Mouse (Mus musculus) CH12.LX (cell line): ENCODE measurements around the gene Gm45837. TPM values are rescaled to one million over a fixed set of nuclear protein-coding genes. Genes with fewer than 3 reads are reported as not detected.

Experiments used
- DNase-seq: peaks from one replicate; pipeline ENCODE4 v3.0.0-alpha.2; 2013; ENCODE audit errors: extremely low read depth
- H3K27ac ChIP-seq: 2 replicates; pipeline ENCODE4 v1.5.1; 2012; ENCODE audit warnings: low read depth, mild to moderate bottlenecking, control low read depth, moderate library complexity; ENCODE audit not compliant: insufficient read depth
- H3K27me3 ChIP-seq: replicated peaks from 2 replicates; pipeline ENCODE3; 2012; ENCODE audit warnings: inconsistent platforms
- H3K36me3 ChIP-seq, 2 experiments: replicated peaks in 1 of 2; 2 replicates each; pipeline versions ENCODE3 to v1.6.1; 2012; ENCODE audit warnings: inconsistent platforms in 1 of 2, low read length in 1 of 2, mild to moderate bottlenecking in 1 of 2, mixed read lengths in 1 of 2, moderate library complexity in 1 of 2; ENCODE audit not compliant: control insufficient read depth in 1 of 2, insufficient read depth in 1 of 2
- H3K4me1 ChIP-seq, 2 experiments: 2 replicates each; pipeline ENCODE4 v1.6.1; 2012; ENCODE audit warnings: inconsistent platforms in 1 of 2, moderate library complexity in 1 of 2; ENCODE audit not compliant: insufficient read depth in 2 of 2, control insufficient read depth in 1 of 2
- H3K4me2 ChIP-seq: 2 replicates; pipeline ENCODE4 v1.6.1; 2012; ENCODE audit warnings: low read depth, mild to moderate bottlenecking, control low read depth; ENCODE audit not compliant: poor library complexity, insufficient read depth, severe bottlenecking
- H3K4me3 ChIP-seq, 3 experiments: fragments of 150-350 bp in 1 of 3; sonication (generic) in 1 of 3; replicated peaks in 1 of 3; 2 replicates each; pipeline versions ENCODE3 to v1.5.1; 2011 to 2012; ENCODE audit warnings: low read depth in 2 of 3, low read length in 2 of 3, mild to moderate bottlenecking in 2 of 3, moderate library complexity in 2 of 3, control low read depth in 1 of 3, improper control_type of control experiment in 1 of 3, inconsistent platforms in 1 of 3, mixed read lengths in 1 of 3; ENCODE audit not compliant: poor library complexity in 1 of 3
- H3K79me2 ChIP-seq: replicated peaks from 2 replicates; pipeline ENCODE4 v1.6.1; 2012; ENCODE audit warnings: mild to moderate bottlenecking, moderate library complexity; ENCODE audit not compliant: control insufficient read depth, poor library complexity, insufficient read depth, severe bottlenecking; ENCODE audit errors: extremely low read depth
- H3K9ac ChIP-seq: 2 replicates; pipeline ENCODE4 v1.6.1; 2012; ENCODE audit warnings: low read depth, mild to moderate bottlenecking, control low read depth, moderate library complexity; ENCODE audit not compliant: insufficient read depth
- H3K9me3 ChIP-seq: replicated peaks from 2 replicates; pipeline ENCODE3; 2012; ENCODE audit warnings: low read length, inconsistent platforms, mixed read lengths
- CHD2 ChIP-seq: IDR thresholded peaks from 2 replicates; pipeline ENCODE4 v1.6.1; 2011; ENCODE audit warnings: low read length, improper control_type of control experiment
- CTCF ChIP-seq, 2 experiments: IDR thresholded peaks in 1 of 2; conservative IDR thresholded peaks in 1 of 2; 2 replicates each; pipeline ENCODE4 v1.5.1; 2011 to 2012; ENCODE audit warnings: low read depth in 2 of 2, low read length in 2 of 2, improper control_type of control experiment in 1 of 2, inconsistent platforms in 1 of 2, mild to moderate bottlenecking in 1 of 2, moderate library complexity in 1 of 2
- ELF1 ChIP-seq: IDR thresholded peaks from 2 replicates; pipeline ENCODE4 v1.6.1; 2014; ENCODE audit warnings: low read depth, mild to moderate bottlenecking, inconsistent platforms, low read length, improper control_type of control experiment
- ETS1 ChIP-seq: conservative IDR thresholded peaks from 2 replicates; pipeline ENCODE4 v1.6.1; 2012; ENCODE audit warnings: low read depth, mild to moderate bottlenecking, inconsistent platforms, low read length, improper control_type of control experiment, moderate library complexity
- HCFC1 ChIP-seq: IDR thresholded peaks from 2 replicates; pipeline ENCODE4 v1.6.1; 2012; ENCODE audit warnings: low read depth, mild to moderate bottlenecking, inconsistent platforms, low read length, improper control_type of control experiment
- MAX ChIP-seq: IDR thresholded peaks from 2 replicates; pipeline ENCODE4 v1.6.1; 2011; ENCODE audit warnings: low read length, improper control_type of control experiment
- MAZ ChIP-seq: IDR thresholded peaks from 2 replicates; pipeline ENCODE4 v1.6.1; 2012; ENCODE audit warnings: low read depth, mild to moderate bottlenecking, inconsistent platforms, low read length, improper control_type of control experiment, moderate library complexity
- MYC ChIP-seq: IDR thresholded peaks from 2 replicates; pipeline ENCODE4 v1.6.1; 2011; ENCODE audit warnings: low read depth, mild to moderate bottlenecking, improper control_type of control experiment, low read length
- NELFE ChIP-seq: IDR thresholded peaks from 2 replicates; pipeline ENCODE4 v1.6.1; 2011; ENCODE audit warnings: low read depth, low read length, improper control_type of control experiment
- PAX5 ChIP-seq: IDR thresholded peaks from 2 replicates; pipeline ENCODE4 v1.6.1; 2012; ENCODE audit warnings: low read length, inconsistent platforms, mixed read lengths
- POLR2AphosphoS2 ChIP-seq: IDR thresholded peaks from 2 replicates; pipeline ENCODE4 v1.6.1; 2011; ENCODE audit warnings: low read depth, low read length, improper control_type of control experiment
- RAD21 ChIP-seq: IDR thresholded peaks from 2 replicates; pipeline ENCODE4 v1.6.1; 2011; ENCODE audit warnings: low read depth, mild to moderate bottlenecking, low read length, improper control_type of control experiment, moderate library complexity
- SMC3 ChIP-seq: IDR thresholded peaks from 2 replicates; pipeline ENCODE4 v1.6.1; 2011; ENCODE audit warnings: low read depth, low read length, improper control_type of control experiment
- TBP ChIP-seq: conservative IDR thresholded peaks from 2 replicates; pipeline ENCODE4 v1.6.1; 2011; ENCODE audit warnings: low read depth, low read length, improper control_type of control experiment
- USF1 ChIP-seq: IDR thresholded peaks from 2 replicates; pipeline ENCODE4 v1.6.1; 2014; ENCODE audit warnings: low read depth, mild to moderate bottlenecking, inconsistent platforms, low read length, improper control_type of control experiment
- dilution Hi-C: fragments of 300-500 bp; cut with MboI; formaldehyde crosslinking; loops from 2 replicates; pipeline ENCODE4 v1.14.3; 2020; ENCODE audit warnings: low sequenced_read_pairs; ENCODE audit not compliant: extremely low pct_unique_long_range_greater_than_20kb, extremely low pct_ligation_motif_present
- in situ Hi-C: fragments of 300-500 bp; cut with MboI; formaldehyde crosslinking; loops from 3 replicates; pipeline ENCODE4 v1.14.3; 2019; ENCODE audit warnings: low sequenced_read_pairs, low pct_ligation_motif_present, low pct_unique_long_range_greater_than_20kb, mixed read lengths
- polyA plus RNA-seq: library from polyadenylated mRNA; unstranded; fragments of >175 nt; gene quantifications from 2 replicates; pipeline ENCODE4 v1.2.1, GENCODE M21; 2012; ENCODE audit warnings: low read depth; ENCODE audit not compliant: insufficient read length
- total RNA-seq, 2 experiments: library from RNA; depleted of rRNA; stranded (reverse); fragments of 300-350 nt in 1 of 2; fragments of >200 nt in 1 of 2; gene quantifications; 2 replicates each; pipeline ENCODE4 v1.2.3; 2012 to 2014

Gm45837 gene
- total and polyA plus RNA-seq, 3 experiments = 0.04 to 0.84 TPM; not detected in 1

DNA sequence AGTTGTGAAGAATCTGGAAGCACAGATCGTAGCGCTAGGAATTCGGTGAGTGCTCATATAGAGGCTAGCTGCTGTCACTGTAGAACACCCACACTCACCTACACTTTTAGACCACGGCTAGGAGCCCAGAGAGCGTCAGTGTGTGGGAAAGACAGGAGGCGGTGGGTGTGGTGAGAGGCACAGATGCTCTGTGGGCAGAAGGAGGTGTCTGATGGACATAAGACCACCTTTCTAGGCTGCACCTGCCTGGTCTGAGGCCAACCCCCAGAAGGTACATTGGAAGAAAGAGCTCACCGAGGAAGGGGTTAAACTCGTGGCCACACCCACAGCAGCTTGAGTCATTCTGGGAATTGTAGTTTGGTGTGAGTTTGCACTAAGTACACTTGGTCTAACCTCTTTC lies 16.0 kb downstream of the Gm45837 start:
- in situ Hi-C loops = no loop called here
- Histone ChIP-seq H3K4me3 (no peak overlapping the region), H3K9me3 (no peaks in the 10 kb centered on the region), H3K36me3 (no peaks in the 10 kb centered on the region), H3K4me2 (no peak overlapping the region), H3K4me1 (peaks cover 8 to 11% of the 10 kb centered on the region in 2 experiments), H3K9ac (no peak overlapping the region), H3K79me2 (no peaks in the 10 kb centered on the region), H3K27me3 (peaks cover 61% of the 10 kb centered on the region), H3K27ac (no peak overlapping the region)
- TF ChIP-seq HCFC1 = peak; percentile 82
- no peak for TF ChIP-seq ETS1
- no peak for DNase-seq
- dilution Hi-C loops = no loop called here

GRCm38 (mm10) chr7:101427736-101428135 lies 17.1 kb downstream of the Gm45837 start:
- TF ChIP-seq NELFE = peak; percentile 19; the same call in 1 of the 2 replicates
- TF ChIP-seq SMC3 = peak; percentile 70
- no peak for TF ChIP-seq CHD2
- TF ChIP-seq CTCF (conservative IDR thresholded peaks at IDR 0.05 in 1 of 2, IDR thresholded peaks at IDR 0.05 in 1 of 2; ENCODE audit: low read depth in 2 of 2, low read length in 2 of 2) = peak; percentile 78 to 93
- TF ChIP-seq RAD21 = peak; percentile 51
- no peaks in the 10 kb centered on the region for H3K79me2 ChIP-seq
- H3K4me3 ChIP-seq = no peak overlapping the region
- no peak overlapping the region for H3K4me2 ChIP-seq
- peak; percentile 34 for DNase-seq
- H3K27me3 ChIP-seq = peaks cover 71% of the 10 kb centered on the region
- in situ Hi-C loops = no loop called here
- no peaks in the 10 kb centered on the region for H3K9me3 ChIP-seq
- dilution Hi-C loops = no loop called here
- peaks cover 5 to 6% of the 10 kb centered on the region in 2 experiments for H3K4me1 ChIP-seq
- no peak overlapping the region for H3K9ac ChIP-seq
- H3K36me3 ChIP-seq = no peaks in the 10 kb centered on the region
- H3K27ac ChIP-seq = no peak overlapping the region

DNA sequence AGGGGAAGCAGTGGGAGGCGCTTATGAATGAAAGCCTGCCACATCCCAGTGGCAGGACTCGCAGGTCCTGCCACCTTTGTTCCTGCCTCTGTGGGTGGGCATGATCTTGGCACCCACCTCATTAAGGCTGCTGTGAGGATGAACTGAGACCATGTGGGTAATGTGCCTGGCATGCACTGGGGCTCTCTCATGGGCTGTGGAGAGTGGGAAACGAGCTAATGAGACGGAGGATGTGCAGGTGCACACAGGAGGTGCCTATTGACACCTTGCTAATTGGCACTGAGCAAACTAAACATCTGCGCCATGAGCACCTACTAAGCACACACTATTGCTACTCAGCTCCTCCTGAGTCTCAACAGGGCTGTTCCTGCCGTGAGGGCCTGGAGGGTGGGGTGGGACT lies 24.4 kb downstream of the Gm45837 start:
- dilution Hi-C loops (no loop called here), in situ Hi-C loops (no loop called here)
- Histone ChIP-seq H3K9ac (no peak overlapping the region), H3K27ac (no peak overlapping the region), H3K27me3 (peaks cover 76% of the 10 kb centered on the region), H3K9me3 (no peaks in the 10 kb centered on the region), H3K79me2 (no peaks in the 10 kb centered on the region), H3K4me1 (0 out of 4 replicates have a peak, but pooled peaks cover 0 to 3% of the 10 kb centered on the region in 2 experiments), H3K4me2 (no peak overlapping the region), H3K4me3 (no peak overlapping the region), H3K36me3 (no peaks in the 10 kb centered on the region)
- TF ChIP-seq PAX5 (no peak), POLR2AphosphoS2 (no peak), MAZ (no peak), MAX (no peak), USF1 (no peak), MYC (no peak), HCFC1 (no peak), TBP (no peak), CTCF (conservative IDR thresholded peaks at IDR 0.05 in 1 of 2, IDR thresholded peaks at IDR 0.05 in 1 of 2; ENCODE audit: low read depth in 2 of 2, low read length in 2 of 2) (no peak), ELF1 (no peak)
- DNase-seq = no peak
